Mouse (Mus musculus): ENCODE measurements at regions not wholly inside any gene's neighbourhood (a gene's known extent, or its start where the extent isn't known, plus 50 kb on each side); places are given as distances from the start of the nearest gene placed in this dataset.

DNA sequence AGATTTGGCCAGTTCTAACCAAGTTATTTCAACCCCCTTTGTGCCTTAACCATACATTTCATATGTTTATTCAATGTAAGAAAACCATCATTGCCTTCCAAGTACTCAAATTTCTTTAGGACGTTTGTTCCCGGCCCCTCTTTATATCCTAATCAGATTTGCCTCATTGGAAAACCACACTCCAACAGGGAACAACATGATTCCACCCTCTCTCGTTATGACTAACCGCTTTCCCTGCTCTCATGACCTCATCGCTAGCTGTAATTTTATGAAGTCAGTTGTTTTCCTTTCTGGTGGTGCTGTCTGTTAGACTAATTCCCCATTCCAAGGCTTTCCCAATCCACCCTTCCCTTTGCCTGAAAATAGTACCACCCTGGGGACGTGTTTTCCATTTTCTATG, 165.0 kb downstream of the Plod2 start:
- H3K36me3 ChIP-seq (ENCODE audit: control insufficient read depth, insufficient read depth) = no peaks in the 10 kb centered on the region
- no peak overlapping the region for H3K4me2 ChIP-seq (replicated peaks; ENCODE audit: low read depth)
- H3K9ac ChIP-seq (ENCODE audit: low read depth, low read length) = no peak overlapping the region
- no peaks in the 10 kb centered on the region for H3K9me3 ChIP-seq (ENCODE audit: control insufficient read depth)
- no peak for TF ChIP-seq CTCF (IDR thresholded peaks at IDR 0.05; ENCODE audit: low read depth)
- no peak overlapping the region for H3K4me3 ChIP-seq (ENCODE audit: low read depth, low read length)
- H3K27me3 ChIP-seq (replicated peaks; ENCODE audit: control insufficient read depth, insufficient read depth, low read length) = no peaks in the 10 kb centered on the region
- H3K4me1 ChIP-seq (replicated peaks; ENCODE audit: control insufficient read depth, insufficient read depth, low read length) = no peaks in the 10 kb centered on the region
- no peak overlapping the region for H3K27ac ChIP-seq (ENCODE audit: low read depth, low read length)
- 80% methylated on average over 6 of the region's 6 CpGs for WGBS
- ATAC-seq = no peak

DNA sequence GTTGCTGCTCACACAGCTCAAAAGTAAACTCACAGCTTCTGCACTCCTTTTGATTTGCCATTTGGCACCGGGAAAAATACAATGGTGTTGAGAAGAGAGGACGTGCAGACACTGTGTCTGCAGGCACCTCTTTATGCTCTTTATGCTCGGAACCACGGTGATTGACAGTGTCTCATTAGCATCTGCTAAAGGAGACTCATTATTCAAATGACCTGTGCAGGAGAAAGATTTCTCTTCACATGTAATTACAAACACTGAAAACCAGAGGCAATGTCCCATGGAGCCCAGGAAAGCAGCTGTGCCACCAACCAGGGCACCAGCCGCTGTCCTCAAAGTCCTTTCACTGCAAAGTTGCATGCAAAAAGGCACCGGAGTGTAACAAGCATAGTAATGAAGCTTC, 175.2 kb downstream of the Plod2 start:
- no peak overlapping the region for H3K27ac ChIP-seq (ENCODE audit: low read depth, low read length)
- H3K36me3 ChIP-seq (ENCODE audit: control insufficient read depth, insufficient read depth) = no peaks in the 10 kb centered on the region
- no peaks in the 10 kb centered on the region for H3K9me3 ChIP-seq (ENCODE audit: control insufficient read depth)
- no peak overlapping the region for H3K4me3 ChIP-seq (ENCODE audit: low read depth, low read length)
- WGBS = 80% methylated on average over 6 of the region's 6 CpGs
- no peak for ATAC-seq
- H3K4me1 ChIP-seq (replicated peaks; ENCODE audit: control insufficient read depth, insufficient read depth, low read length) = no peaks in the 10 kb centered on the region
- no peak overlapping the region for H3K9ac ChIP-seq (ENCODE audit: low read depth, low read length)
- TF ChIP-seq CTCF (IDR thresholded peaks at IDR 0.05; ENCODE audit: low read depth) = no peak
- no peaks in the 10 kb centered on the region for H3K27me3 ChIP-seq (replicated peaks; ENCODE audit: control insufficient read depth, insufficient read depth, low read length)
- no peak overlapping the region for H3K4me2 ChIP-seq (replicated peaks; ENCODE audit: low read depth)

DNA sequence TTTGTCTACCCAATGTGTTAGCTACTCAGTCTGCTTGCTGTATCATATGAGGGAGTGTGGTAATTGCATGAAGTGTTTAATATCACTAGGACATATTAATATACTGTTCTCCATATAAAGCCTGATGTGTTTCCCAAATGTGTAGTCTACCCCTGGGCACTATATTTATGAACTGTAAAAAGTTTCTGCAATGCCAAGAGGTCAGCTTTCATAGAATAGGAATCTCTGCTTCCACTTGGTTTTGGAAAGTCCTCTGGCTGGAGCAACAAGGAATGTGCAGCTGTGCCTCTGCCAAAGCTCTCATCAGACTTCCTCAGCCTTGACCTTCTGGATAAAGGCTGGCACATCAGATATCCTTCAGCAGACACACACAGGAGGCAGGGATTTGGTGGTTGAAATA, 176.3 kb downstream of the Plod2 start:
- Histone ChIP-seq H3K27ac (ENCODE audit: low read depth, low read length) (no peak overlapping the region), H3K27me3 (replicated peaks; ENCODE audit: control insufficient read depth, insufficient read depth, low read length) (no peaks in the 10 kb centered on the region), H3K4me3 (ENCODE audit: low read depth, low read length) (no peak overlapping the region), H3K36me3 (ENCODE audit: control insufficient read depth, insufficient read depth) (no peaks in the 10 kb centered on the region), H3K4me2 (replicated peaks; ENCODE audit: low read depth) (no peak overlapping the region), H3K4me1 (replicated peaks; ENCODE audit: control insufficient read depth, insufficient read depth, low read length) (no peaks in the 10 kb centered on the region), H3K9me3 (ENCODE audit: control insufficient read depth) (no peaks in the 10 kb centered on the region), H3K9ac (ENCODE audit: low read depth, low read length) (no peak overlapping the region)
- no peak for ATAC-seq
- no peak for TF ChIP-seq CTCF (IDR thresholded peaks at IDR 0.05; ENCODE audit: low read depth)

DNA sequence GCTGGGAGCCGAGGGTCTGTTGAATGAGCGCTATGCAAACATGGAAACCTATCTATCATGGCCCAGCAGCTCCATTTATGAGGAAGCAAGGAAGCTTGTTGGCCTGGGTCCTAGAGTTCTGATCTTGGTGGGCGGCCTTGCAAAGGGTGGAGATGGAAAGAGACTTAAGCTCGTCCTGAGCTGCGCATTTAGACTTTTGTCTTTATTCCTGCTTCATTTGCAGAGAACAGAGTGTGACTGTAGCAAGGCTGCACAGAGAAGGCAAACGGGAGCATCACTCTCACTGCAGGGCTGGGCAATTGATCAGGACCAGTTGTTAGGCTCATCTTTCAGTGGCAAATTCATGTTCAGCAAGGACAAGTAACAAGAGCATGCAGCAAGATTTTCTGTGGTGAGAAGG, 177.2 kb downstream of the Plod2 start:
- Histone ChIP-seq H3K4me3 (ENCODE audit: low read depth, low read length) (no peak overlapping the region), H3K9me3 (ENCODE audit: control insufficient read depth) (no peaks in the 10 kb centered on the region), H3K36me3 (ENCODE audit: control insufficient read depth, insufficient read depth) (no peaks in the 10 kb centered on the region), H3K4me2 (replicated peaks; ENCODE audit: low read depth) (no peak overlapping the region), H3K4me1 (replicated peaks; ENCODE audit: control insufficient read depth, insufficient read depth, low read length) (no peaks in the 10 kb centered on the region), H3K27me3 (replicated peaks; ENCODE audit: control insufficient read depth, insufficient read depth, low read length) (no peaks in the 10 kb centered on the region), H3K9ac (ENCODE audit: low read depth, low read length) (no peak overlapping the region), H3K27ac (ENCODE audit: low read depth, low read length) (no peak overlapping the region)
- no peak for TF ChIP-seq CTCF (IDR thresholded peaks at IDR 0.05; ENCODE audit: low read depth)
- 66% methylated on average over 6 of the region's 6 CpGs for WGBS
- no peak for ATAC-seq

DNA sequence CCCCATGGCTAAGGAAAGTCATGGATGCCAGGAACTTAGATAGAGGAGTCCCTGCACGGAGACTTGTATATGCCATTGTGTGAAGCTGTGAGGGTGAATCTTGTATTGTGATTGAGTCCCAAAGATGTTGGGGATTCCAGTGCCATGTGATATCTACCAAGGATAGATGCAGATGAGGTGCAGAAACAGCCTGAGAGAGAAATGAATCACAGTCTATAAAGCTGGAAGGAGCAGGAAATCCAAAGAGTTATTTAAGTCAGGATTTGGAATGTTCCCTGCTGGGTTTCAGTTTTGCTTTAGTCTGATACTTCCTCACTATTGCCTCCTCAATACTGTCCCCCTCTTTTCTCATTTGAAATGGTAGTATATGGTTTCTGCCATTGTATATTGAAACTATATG, 186.8 kb downstream of the Plod2 start:
- Histone ChIP-seq H3K4me3 (ENCODE audit: low read depth, low read length) (no peak overlapping the region), H3K27ac (ENCODE audit: low read depth, low read length) (no peak overlapping the region), H3K27me3 (replicated peaks; ENCODE audit: control insufficient read depth, insufficient read depth, low read length) (no peaks in the 10 kb centered on the region), H3K4me1 (replicated peaks; ENCODE audit: control insufficient read depth, insufficient read depth, low read length) (no peaks in the 10 kb centered on the region), H3K9me3 (ENCODE audit: control insufficient read depth) (no peaks in the 10 kb centered on the region), H3K36me3 (ENCODE audit: control insufficient read depth, insufficient read depth) (no peaks in the 10 kb centered on the region), H3K9ac (ENCODE audit: low read depth, low read length) (no peak overlapping the region), H3K4me2 (replicated peaks; ENCODE audit: low read depth) (no peak overlapping the region)
- ATAC-seq = no peak
- WGBS = 82% methylated on average over 1 of the region's 1 CpGs
- no peak for TF ChIP-seq CTCF (IDR thresholded peaks at IDR 0.05; ENCODE audit: low read depth)

DNA sequence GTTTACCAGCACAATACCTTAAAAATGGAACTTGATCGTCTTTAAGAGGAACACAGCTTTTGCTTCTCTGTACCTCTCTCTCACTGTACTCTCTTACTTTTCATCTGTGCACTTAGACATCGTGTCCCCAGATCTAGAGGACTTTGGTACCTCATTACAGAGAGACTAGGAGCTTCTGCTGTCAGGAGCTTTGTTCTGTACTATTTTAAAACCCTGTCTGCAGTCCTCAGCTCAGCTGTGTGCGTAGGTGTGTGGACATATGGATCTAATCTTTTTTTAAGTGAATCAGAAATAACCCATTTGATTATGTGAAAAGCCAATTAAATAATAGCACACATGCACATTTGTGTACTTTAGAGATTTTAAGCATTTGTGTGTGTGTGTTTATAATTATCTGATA, 189.4 kb downstream of the Plod2 start:
- H3K9me3 ChIP-seq (ENCODE audit: control insufficient read depth) = no peaks in the 10 kb centered on the region
- no peak for TF ChIP-seq CTCF (IDR thresholded peaks at IDR 0.05; ENCODE audit: low read depth)
- H3K4me3 ChIP-seq (ENCODE audit: low read depth, low read length) = no peak overlapping the region
- no peak overlapping the region for H3K27ac ChIP-seq (ENCODE audit: low read depth, low read length)
- 66% methylated on average over 3 of the region's 3 CpGs for WGBS
- H3K9ac ChIP-seq (ENCODE audit: low read depth, low read length) = no peak overlapping the region
- no peak overlapping the region for H3K4me2 ChIP-seq (replicated peaks; ENCODE audit: low read depth)
- H3K36me3 ChIP-seq (ENCODE audit: control insufficient read depth, insufficient read depth) = no peaks in the 10 kb centered on the region
- H3K4me1 ChIP-seq (replicated peaks; ENCODE audit: control insufficient read depth, insufficient read depth, low read length) = no peaks in the 10 kb centered on the region
- ATAC-seq = no peak
- no peaks in the 10 kb centered on the region for H3K27me3 ChIP-seq (replicated peaks; ENCODE audit: control insufficient read depth, insufficient read depth, low read length)

DNA sequence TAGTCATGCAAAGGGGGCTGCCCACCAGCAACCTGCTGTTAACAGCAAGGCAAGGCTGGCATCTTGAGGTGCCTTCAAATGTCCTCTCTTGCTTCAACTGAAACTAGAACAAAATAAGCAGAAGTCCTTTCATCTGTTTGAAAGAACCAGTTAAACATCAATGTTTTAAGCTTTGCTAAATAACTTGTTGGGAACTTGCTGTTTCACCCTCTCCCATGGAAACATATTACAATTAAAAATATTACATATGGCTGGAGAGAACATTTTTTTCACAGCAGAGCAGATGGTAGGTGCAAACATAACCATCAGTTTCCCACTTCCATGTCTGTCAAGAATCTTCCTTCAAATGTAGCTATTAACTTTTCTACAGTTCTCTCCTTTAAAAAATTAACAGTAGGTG, 225.5 kb downstream of the Plod2 start:
- H3K4me1 ChIP-seq (replicated peaks; ENCODE audit: control insufficient read depth, insufficient read depth, low read length) = no peaks in the 10 kb centered on the region; the same call in 1 of the 2 replicates
- no peak overlapping the region for H3K4me2 ChIP-seq (replicated peaks; ENCODE audit: low read depth)
- no peaks in the 10 kb centered on the region for H3K9me3 ChIP-seq (ENCODE audit: control insufficient read depth)
- H3K9ac ChIP-seq (ENCODE audit: low read depth, low read length) = no peak overlapping the region
- H3K4me3 ChIP-seq (ENCODE audit: low read depth, low read length) = no peak overlapping the region
- TF ChIP-seq CTCF (IDR thresholded peaks at IDR 0.05; ENCODE audit: low read depth) = no peak
- H3K36me3 ChIP-seq (ENCODE audit: control insufficient read depth, insufficient read depth) = no peaks in the 10 kb centered on the region
- H3K27ac ChIP-seq (ENCODE audit: low read depth, low read length) = no peak overlapping the region
- H3K27me3 ChIP-seq (replicated peaks; ENCODE audit: control insufficient read depth, insufficient read depth, low read length) = no peaks in the 10 kb centered on the region
- ATAC-seq = no peak

Measured in intestine, postnatal 0 days (tissue).